Mouse (Mus musculus) lung, postnatal 0 days (tissue): ENCODE results near the gene Plod1.

Experiments used
- CTCF ChIP-seq: IDR thresholded peaks from 2 replicates; pipeline ENCODE4 v1.5.1; 2016; ENCODE audit warnings: antibody characterized with exemption, mild to moderate bottlenecking
- EP300 ChIP-seq: IDR thresholded peaks from 2 replicates; pipeline ENCODE4 v1.6.1; 2016; ENCODE audit warnings: antibody characterized with exemption, mild to moderate bottlenecking, control low read depth

DNA sequence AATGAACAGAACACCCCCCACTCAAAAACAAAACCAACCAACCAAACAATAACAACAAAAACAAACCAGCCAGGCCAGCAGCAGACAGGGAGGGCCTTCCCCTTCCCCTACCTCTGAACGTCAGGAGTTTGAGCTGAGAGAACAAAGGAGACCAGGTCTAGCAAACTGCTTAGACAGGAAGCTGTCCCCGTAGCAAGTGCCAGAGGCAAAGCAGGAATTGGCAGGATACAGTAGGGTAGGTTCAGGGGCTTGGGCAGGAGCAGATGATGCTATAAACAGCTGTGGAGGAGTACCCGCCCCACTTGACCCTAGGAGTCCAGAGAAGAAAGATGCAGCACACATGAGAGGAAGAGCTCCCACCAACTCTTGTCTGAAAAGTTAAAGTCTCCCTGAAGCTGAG, 2.4 kb downstream of the Plod1 start:
- TF ChIP-seq CTCF (no peak), EP300 (no peak)
